Mouse (Mus musculus) heart, embryonic 14.5 days (tissue): ENCODE measurements around the gene Sfn. TPM values are rescaled to one million over a fixed set of nuclear protein-coding genes. Genes with fewer than 3 reads are reported as not detected.
A peak's percentile ranks its signal among the peaks of the same experiment; 100 is the strongest.
"Not testable (repeated sequence)": the region's sequence is repeated elsewhere in the genome, so short reads cannot be mapped to it uniquely, and the experiment has no call there.

Experiments
- ATAC-seq: fragments of 200-750 bp; cut with Nextera tagmentation; 2 replicates; pipeline ENCODE4 v1.8.0; 2017; ENCODE audit warnings: low read depth, moderate TSS enrichment; ENCODE audit not compliant: insufficient number of reproducible peaks, insufficient read depth, low FRiP score
- H3K27ac ChIP-seq, 2 experiments: fragments of 200-500 bp in 1 of 2; fragments of 300-500 bp in 1 of 2; sonication (generic) in 1 of 2; replicated peaks in 1 of 2; 2 replicates each; pipeline ENCODE4 v1.5.1; 2012 to 2014; ENCODE audit warnings: low read depth in 2 of 2, low read length in 2 of 2, control low read depth in 1 of 2, mild to moderate bottlenecking in 1 of 2, mixed read lengths in 1 of 2; ENCODE audit not compliant: control insufficient read depth in 1 of 2, insufficient read depth in 1 of 2
- H3K27me3 ChIP-seq: fragments of 300-500 bp; sonication (generic); 2 replicates; pipeline ENCODE4 v1.6.1; 2014; ENCODE audit warnings: mild to moderate bottlenecking, low read length, control low read depth; ENCODE audit not compliant: control insufficient read depth, insufficient read depth
- H3K36me3 ChIP-seq: fragments of 300-500 bp; sonication (generic); 2 replicates; pipeline ENCODE4 v1.6.1; 2014; ENCODE audit warnings: mild to moderate bottlenecking, control low read depth, low read length, mixed read lengths; ENCODE audit not compliant: control insufficient read depth, insufficient read depth
- H3K4me1 ChIP-seq, 2 experiments: fragments of 200-500 bp in 1 of 2; fragments of 300-500 bp in 1 of 2; sonication (generic) in 1 of 2; 2 replicates each; pipeline ENCODE4 v1.6.1; 2012 to 2014; ENCODE audit warnings: low read length in 2 of 2, control low read depth in 1 of 2, mixed read lengths in 1 of 2; ENCODE audit not compliant: control insufficient read depth in 2 of 2, insufficient read depth in 2 of 2
- H3K4me2 ChIP-seq: fragments of 300-500 bp; sonication (generic); 2 replicates; pipeline ENCODE4 v1.6.1; 2014; ENCODE audit warnings: mild to moderate bottlenecking, low read length
- H3K4me3 ChIP-seq, 2 experiments: fragments of 200-500 bp in 1 of 2; fragments of 300-500 bp in 1 of 2; sonication (generic) in 1 of 2; 2 replicates each; pipeline ENCODE4 v1.5.1; 2012 to 2014; ENCODE audit warnings: low read length in 2 of 2, mild to moderate bottlenecking in 2 of 2, control low read depth in 1 of 2, low read depth in 1 of 2, moderate library complexity in 1 of 2; ENCODE audit not compliant: control insufficient read depth in 1 of 2, insufficient read depth in 1 of 2
- H3K9ac ChIP-seq: fragments of 300-500 bp; sonication (generic); 2 replicates; pipeline ENCODE4 v1.6.1; 2014; ENCODE audit warnings: mild to moderate bottlenecking, low read length
- H3K9me3 ChIP-seq: fragments of 300-500 bp; sonication (generic); 2 replicates; pipeline ENCODE4 v1.6.1; 2016; ENCODE audit warnings: low read length, control low read depth; ENCODE audit not compliant: control insufficient read depth
- WGBS: fragments of 180-500 bp; shearing (Covaris S2); extraction: QIAGEN DNeasy Blood & Tissue Kit; methylation state at CpG from one replicate; pipeline ENCODE4 v1.1.7; 2014; 5-methylcytosine and 5-hydroxymethylcytosine counted together
- polyA plus RNA-seq: library from polyadenylated mRNA; unstranded; fragments of >200 nt; fragmentation: Nextera tagmentation; extraction: Ambion mirVana; gene quantifications from 2 replicates; pipeline ENCODE4 v1.2.1, GENCODE M21; 2014

Sfn gene
- polyA plus RNA-seq: 0.40 and 1.4 TPM in 2 replicates

GRCm38 (mm10) chr4:133601721-133602218, at the start of gene Sfn:
TSS of gene Sfn (minus strand) at chr4:133602168.
- Histone ChIP-seq H3K4me2 (peak within 1 kb of the TSS; percentile 60), H3K36me3 (peaks cover 26% of the 10 kb centered on the region), H3K9ac (peak within 1 kb of the TSS; percentile 8; the same call in 1 of the 2 replicates), H3K4me3 (peak within 1 kb of the TSS; percentile 23 to 26), H3K4me1 (peaks cover 8 to 11% of the 10 kb centered on the region in 2 experiments; a peak in 3 of 4 replicates), H3K27ac (no peak within 1 kb of the TSS), H3K27me3 (peaks cover 35% of the 10 kb centered on the region), H3K9me3 (no peaks in the 10 kb centered on the region)
- 3% methylated on average over 16 of the region's 16 CpGs for WGBS
- no peak for ATAC-seq

DNA sequence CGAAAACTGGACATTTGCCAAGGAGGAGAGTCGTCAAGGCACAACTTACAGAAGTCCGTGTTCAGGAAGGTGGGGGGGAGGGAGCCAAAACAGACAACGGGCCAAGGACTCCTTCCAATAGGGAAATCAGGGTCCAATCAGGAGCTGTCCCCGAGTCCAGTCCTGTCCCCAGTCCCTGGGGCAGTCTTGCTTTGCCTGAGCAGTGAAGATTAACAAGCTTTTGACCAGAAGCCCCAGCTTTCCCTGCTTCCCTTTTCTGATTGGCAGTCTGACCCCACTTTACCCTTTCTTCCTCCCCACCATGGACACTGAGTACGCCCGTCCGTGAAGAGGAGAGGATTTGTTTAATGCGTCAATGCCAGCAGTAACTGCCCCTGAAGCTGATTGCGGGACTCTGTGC, 49.5 kb upstream of the Sfn start:
- WGBS: 48% methylated on average over 10 of the region's 10 CpGs
- Histone ChIP-seq H3K4me2 (no peak overlapping the region), H3K4me1 (0 out of 4 replicates have a peak, but pooled peaks cover 0 to 4% of the 10 kb centered on the region in 2 experiments), H3K9me3 (no peaks in the 10 kb centered on the region), H3K36me3 (no peaks in the 10 kb centered on the region), H3K27me3 (no peaks in the 10 kb centered on the region), H3K9ac (no peak overlapping the region), H3K27ac (no peak overlapping the region), H3K4me3 (no peak overlapping the region)
- no peak for ATAC-seq

- no peaks in the 10 kb centered on the region for H3K36me3 ChIP-seq
- 32% methylated on average over 7 of the region's 7 CpGs for WGBS
- no peaks in the 10 kb centered on the region for H3K27me3 ChIP-seq
- peak within 1 kb of the TSS; percentile 23 to 39; a peak in 3 of 4 replicates for H3K4me3 ChIP-seq
- peak within 1 kb of the TSS; percentile 22; the same call in 1 of the 2 replicates for H3K9ac ChIP-seq
- 0 out of 2 replicates have a peak, but pooled peaks cover 3% of the 10 kb centered on the region for H3K9me3 ChIP-seq
- no peak for ATAC-seq
- H3K4me1 ChIP-seq: 0 out of 4 replicates have a peak, but pooled peaks cover 0 to 4% of the 10 kb centered on the region in 2 experiments
- peak within 1 kb of the TSS; percentile 55 for H3K4me2 ChIP-seq
- peak within 1 kb of the TSS; percentile 12 to 68; a peak in 3 of 4 replicates for H3K27ac ChIP-seq
Observed at GRCm38 (mm10) chr4:133649989-133650699, 48.2 kb upstream of the Sfn start, which contains the start of gene Zdhhc18. TSS of gene Zdhhc18 (minus strand) at chr4:133650154.

GRCm38 (mm10) chr4:133649464-133649863, 47.5 kb upstream of the Sfn start:
- Histone ChIP-seq H3K27ac (peak overlapping the region in 1 of 2 experiments; percentile 12; a peak in 1 of 4 replicates), H3K4me3 (peak overlapping the region in 1 of 2 experiments; percentile 23; a peak in 1 of 4 replicates), H3K4me2 (peak overlapping the region; percentile 55), H3K9ac (peak overlapping the region; percentile 22; the same call in 1 of the 2 replicates)
- not testable (repeated sequence) for ATAC-seq, H3K36me3 ChIP-seq, H3K27me3 ChIP-seq, H3K4me1 ChIP-seq, H3K9me3 ChIP-seq
- 81% methylated on average over 5 of the region's 5 CpGs for WGBS

DNA sequence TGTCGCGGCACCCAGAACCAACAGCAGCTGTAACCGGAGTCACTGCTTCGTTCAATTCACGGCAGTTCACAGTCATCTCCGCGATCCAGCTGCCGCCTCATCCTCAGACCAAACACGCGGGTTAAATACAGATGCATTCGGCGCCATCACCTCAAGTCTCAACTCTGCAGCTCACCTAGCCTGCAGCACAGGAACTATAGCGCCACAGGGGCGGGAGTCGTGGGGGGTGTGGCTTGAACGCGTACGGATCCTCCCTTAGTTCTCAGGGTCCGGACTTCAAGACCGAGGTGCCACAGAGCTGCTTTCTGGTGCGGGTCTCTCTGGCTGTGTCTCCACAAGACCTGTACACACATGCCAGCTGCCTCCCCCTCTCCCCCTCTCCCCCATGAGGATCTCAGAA, 43.7 kb upstream of the Sfn start:
- H3K27me3 ChIP-seq: no peaks in the 10 kb centered on the region
- WGBS: 35% methylated on average over 21 of the region's 21 CpGs
- H3K27ac ChIP-seq: no peak overlapping the region
- H3K4me2 ChIP-seq: 0 out of 2 replicates have a peak overlapping the region, but pooled peaks have one; percentile 11
- H3K4me1 ChIP-seq: peaks cover 2 to 3% of the 10 kb centered on the region in 2 experiments; a peak in 1 of 4 replicates
- H3K36me3 ChIP-seq: no peaks in the 10 kb centered on the region
- H3K4me3 ChIP-seq: no peak overlapping the region
- no peak overlapping the region for H3K9ac ChIP-seq
- ATAC-seq: no peak
- H3K9me3 ChIP-seq: 0 out of 2 replicates have a peak, but pooled peaks cover 4% of the 10 kb centered on the region

- H3K4me2 ChIP-seq: no peak overlapping the region
- H3K27ac ChIP-seq: no peak overlapping the region
- no peak overlapping the region for H3K9ac ChIP-seq
- H3K27me3 ChIP-seq: no peaks in the 10 kb centered on the region
- H3K4me3 ChIP-seq: no peak overlapping the region
- H3K36me3 ChIP-seq: no peaks in the 10 kb centered on the region
- WGBS: 85% methylated on average over 3 of the region's 3 CpGs
- H3K9me3 ChIP-seq: 0 out of 2 replicates have a peak, but pooled peaks cover 4% of the 10 kb centered on the region
- H3K4me1 ChIP-seq: peaks cover 2 to 3% of the 10 kb centered on the region in 2 experiments; a peak in 1 of 4 replicates
- no peak for ATAC-seq
Observed at GRCm38 (mm10) chr4:133645195-133645594, 43.2 kb upstream of the Sfn start.

DNA sequence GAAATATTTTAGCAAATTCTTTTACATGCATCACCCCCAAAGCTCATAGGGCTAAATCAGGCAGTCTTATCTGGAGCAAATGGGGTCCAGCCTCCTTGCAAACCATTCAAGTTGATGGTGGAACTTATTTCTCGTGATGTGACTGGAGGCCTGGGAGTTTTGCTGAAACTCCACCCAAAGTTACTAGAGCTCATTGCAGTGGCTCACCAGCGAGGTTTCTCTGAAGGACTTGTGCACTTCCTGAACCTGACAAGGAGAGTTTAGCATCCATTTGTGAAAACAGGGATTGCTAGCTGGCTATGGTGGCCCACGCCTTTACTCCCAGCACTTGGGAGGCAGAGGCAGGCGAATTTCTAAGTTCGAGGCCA, 32.1 kb upstream of the Sfn start:
- 72% methylated on average over 5 of the region's 5 CpGs for WGBS
- H3K9ac ChIP-seq: no peak overlapping the region
- H3K27ac ChIP-seq: no peak overlapping the region
- no peaks in the 10 kb centered on the region for H3K36me3 ChIP-seq
- H3K4me3 ChIP-seq: no peak overlapping the region
- no peak overlapping the region; the same call in 1 of the 2 replicates for H3K4me2 ChIP-seq
- ATAC-seq: no peak
- no peaks in the 10 kb centered on the region for H3K27me3 ChIP-seq
- peaks cover 10 to 20% of the 10 kb centered on the region in 2 experiments for H3K4me1 ChIP-seq
- no peaks in the 10 kb centered on the region for H3K9me3 ChIP-seq
